Mouse (Mus musculus): ENCODE data around the gene C2. TPM values are rescaled to one million over a fixed set of nuclear protein-coding genes. Genes with fewer than 3 reads are reported as not detected.

Gene C2
- polyA plus RNA-seq, 1 experiment from 2014 or later: 1.4 TPM

DNA sequence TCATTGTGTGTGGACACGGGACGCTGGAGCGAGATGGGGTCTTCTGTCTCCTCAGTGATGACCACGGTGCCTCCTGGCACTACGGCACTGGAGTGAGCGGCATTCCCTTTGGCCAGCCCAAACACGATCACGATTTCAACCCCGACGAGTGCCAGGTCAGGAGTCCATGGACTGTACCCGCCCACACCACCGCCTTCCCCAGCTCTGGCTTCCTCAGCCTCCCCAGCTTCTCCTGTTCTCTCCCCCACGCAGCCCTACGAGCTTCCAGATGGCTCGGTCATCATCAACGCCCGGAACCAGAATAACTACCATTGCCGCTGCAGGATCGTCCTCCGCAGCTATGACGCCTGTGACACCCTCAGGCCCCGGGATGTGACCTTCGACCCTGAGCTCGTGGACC is 36.0 kb upstream of the C2 start:
- no peak overlapping the region for H3K4me2 ChIP-seq (ENCODE audit: low read length)
- H3K27me3 ChIP-seq (replicated peaks; ENCODE audit: control insufficient read depth, insufficient read depth, low read length): no peaks in the 10 kb centered on the region
- peak overlapping the region; percentile 30; the same call in 1 of the 2 replicates for H3K27ac ChIP-seq (ENCODE audit: low read depth, low read length)
- DNase-seq (ENCODE audit: low spot score) (no peak), ATAC-seq (no peak)
- H3K4me3 ChIP-seq (ENCODE audit: low read depth, low read length): no peak overlapping the region
- H3K9ac ChIP-seq (ENCODE audit: low read length): no peak overlapping the region
- peaks cover 7% of the 10 kb centered on the region; the same call in 1 of the 2 replicates for H3K4me1 ChIP-seq (ENCODE audit: control insufficient read depth, insufficient read depth, low read length)
- no peaks in the 10 kb centered on the region for H3K9me3 ChIP-seq (replicated peaks; ENCODE audit: control insufficient read depth, low read length)
- 80% methylated on average over 24 of the region's 24 CpGs for WGBS
- H3K36me3 ChIP-seq (ENCODE audit: control insufficient read depth, insufficient read depth, low read length): 0 out of 2 replicates have a peak, but pooled peaks cover 6% of the 10 kb centered on the region

GRCm38 (mm10) chr17:34932287-34932686 is 34.2 kb upstream of the C2 start:
- Histone ChIP-seq H3K27ac (ENCODE audit: low read depth, low read length) (no peak overlapping the region), H3K27me3 (replicated peaks; ENCODE audit: control insufficient read depth, insufficient read depth, low read length) (no peaks in the 10 kb centered on the region), H3K9ac (ENCODE audit: low read length) (peak overlapping the region; percentile 79), H3K4me1 (ENCODE audit: control insufficient read depth, insufficient read depth, low read length) (peaks cover 7% of the 10 kb centered on the region; the same call in 1 of the 2 replicates), H3K9me3 (replicated peaks; ENCODE audit: control insufficient read depth, low read length) (no peaks in the 10 kb centered on the region), H3K36me3 (ENCODE audit: control insufficient read depth, insufficient read depth, low read length) (0 out of 2 replicates have a peak, but pooled peaks cover 6% of the 10 kb centered on the region), H3K4me3 (ENCODE audit: low read depth, low read length) (peak overlapping the region; percentile 68), H3K4me2 (ENCODE audit: low read length) (peak overlapping the region; percentile 97)
- DNase-seq (ENCODE audit: low spot score) (no peak), ATAC-seq (no peak)
- 91% methylated on average over 8 of the region's 8 CpGs for WGBS

DNA sequence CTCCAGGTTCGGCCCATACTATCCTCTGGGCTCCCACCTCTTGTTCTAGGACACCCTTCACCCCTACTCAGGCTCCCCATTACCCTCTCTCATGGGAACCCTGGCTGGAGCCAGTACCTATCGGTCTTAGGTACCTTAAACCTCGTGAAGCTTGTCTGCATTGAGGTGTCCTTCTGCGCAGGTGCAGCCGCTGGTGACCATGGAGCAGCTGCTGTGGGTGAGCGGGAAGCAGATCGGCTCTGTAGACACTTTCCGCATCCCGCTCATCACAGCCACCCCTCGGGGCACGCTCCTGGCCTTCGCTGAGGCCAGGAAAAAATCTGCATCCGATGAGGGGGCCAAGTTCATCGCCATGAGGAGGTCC is 33.7 kb upstream of the C2 start:
- ATAC-seq (no peak), DNase-seq (ENCODE audit: low spot score) (no peak)
- Histone ChIP-seq H3K27ac (ENCODE audit: low read depth, low read length) (no peak overlapping the region), H3K4me2 (ENCODE audit: low read length) (peak overlapping the region; percentile 97), H3K4me1 (ENCODE audit: control insufficient read depth, insufficient read depth, low read length) (peaks cover 7% of the 10 kb centered on the region; the same call in 1 of the 2 replicates), H3K27me3 (replicated peaks; ENCODE audit: control insufficient read depth, insufficient read depth, low read length) (no peaks in the 10 kb centered on the region), H3K9me3 (replicated peaks; ENCODE audit: control insufficient read depth, low read length) (no peaks in the 10 kb centered on the region), H3K4me3 (ENCODE audit: low read depth, low read length) (peak overlapping the region; percentile 68), H3K9ac (ENCODE audit: low read length) (peak overlapping the region; percentile 79), H3K36me3 (ENCODE audit: control insufficient read depth, insufficient read depth, low read length) (0 out of 2 replicates have a peak, but pooled peaks cover 6% of the 10 kb centered on the region)
- WGBS: 23% methylated on average over 14 of the region's 14 CpGs

- Histone ChIP-seq H3K4me3 (ENCODE audit: low read depth, low read length) (peak within 1 kb of the TSS; percentile 68), H3K27ac (ENCODE audit: low read depth, low read length) (0 out of 2 replicates have a peak within 1 kb of the TSS, but pooled peaks have one; percentile 30), H3K27me3 (replicated peaks; ENCODE audit: control insufficient read depth, insufficient read depth, low read length) (no peaks in the 10 kb centered on the region), H3K9ac (ENCODE audit: low read length) (peak within 1 kb of the TSS; percentile 79), H3K4me1 (ENCODE audit: control insufficient read depth, insufficient read depth, low read length) (peaks cover 7% of the 10 kb centered on the region; the same call in 1 of the 2 replicates), H3K9me3 (replicated peaks; ENCODE audit: control insufficient read depth, low read length) (no peaks in the 10 kb centered on the region), H3K4me2 (ENCODE audit: low read length) (peak within 1 kb of the TSS; percentile 97), H3K36me3 (ENCODE audit: control insufficient read depth, insufficient read depth, low read length) (0 out of 2 replicates have a peak, but pooled peaks cover 6% of the 10 kb centered on the region)
- DNase-seq (ENCODE audit: low spot score) (peak; percentile 98), ATAC-seq (peak; percentile 97)
- under 1% methylated on average over 38 of the region's 38 CpGs for WGBS
Observed at GRCm38 (mm10) chr17:34931061-34931734, 33.1 kb upstream of the C2 start, which contains the start of gene Neu1. Gene Neu1 (plus strand): TSS chr17:34931253.

- peaks cover 7% of the 10 kb centered on the region; the same call in 1 of the 2 replicates for H3K4me1 ChIP-seq (ENCODE audit: control insufficient read depth, insufficient read depth, low read length)
- H3K4me2 ChIP-seq (ENCODE audit: low read length): no peak overlapping the region
- H3K9ac ChIP-seq (ENCODE audit: low read length): no peak overlapping the region
- no peaks in the 10 kb centered on the region for H3K9me3 ChIP-seq (replicated peaks; ENCODE audit: control insufficient read depth, low read length)
- H3K27me3 ChIP-seq (replicated peaks; ENCODE audit: control insufficient read depth, insufficient read depth, low read length): no peaks in the 10 kb centered on the region
- WGBS: 79% methylated on average over 4 of the region's 4 CpGs
- ATAC-seq (no peak), DNase-seq (ENCODE audit: low spot score) (no peak)
- H3K27ac ChIP-seq (ENCODE audit: low read depth, low read length): no peak overlapping the region
- no peak overlapping the region for H3K4me3 ChIP-seq (ENCODE audit: low read depth, low read length)
- H3K36me3 ChIP-seq (ENCODE audit: control insufficient read depth, insufficient read depth, low read length): no peaks in the 10 kb centered on the region
Observed at GRCm38 (mm10) chr17:34928841-34929240, 30.8 kb upstream of the C2 start.

DNA sequence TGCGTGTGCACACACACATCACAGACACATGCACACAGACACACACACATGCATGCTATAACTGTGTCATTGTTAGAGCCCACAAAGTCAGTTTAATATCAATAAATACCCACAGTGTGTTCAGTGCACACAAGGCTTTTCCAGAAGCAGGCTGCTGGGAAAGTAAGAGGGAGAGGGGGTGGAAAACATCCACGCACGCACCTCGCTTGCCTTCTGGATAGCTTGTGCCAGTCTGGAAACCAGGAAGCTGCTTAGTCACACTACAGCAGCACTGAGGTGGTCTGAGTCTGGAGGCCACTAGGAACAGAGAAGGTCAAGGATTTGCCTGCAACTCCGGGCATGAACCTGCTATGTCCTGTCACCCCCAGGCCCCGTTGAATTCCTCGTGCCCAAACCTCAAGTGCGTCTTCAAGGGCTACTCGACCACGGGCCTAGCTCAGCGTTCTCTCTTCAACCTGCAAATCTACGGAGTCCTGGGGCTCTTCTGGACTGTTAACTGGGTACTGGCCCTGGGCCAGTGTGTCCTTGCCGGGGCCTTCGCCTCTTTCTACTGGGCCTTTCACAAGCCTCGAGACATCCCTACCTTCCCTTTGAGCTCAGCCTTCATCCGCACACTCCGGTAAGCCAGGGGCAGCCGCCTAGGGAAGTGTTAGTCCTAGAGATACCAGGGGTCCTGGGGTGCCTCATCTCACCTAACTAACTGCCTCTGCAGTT is 29.4 kb upstream of the C2 start:
- H3K4me2 ChIP-seq (ENCODE audit: low read length): no peak overlapping the region
- no peak overlapping the region for H3K9ac ChIP-seq (ENCODE audit: low read length)
- peaks cover 7% of the 10 kb centered on the region; the same call in 1 of the 2 replicates for H3K4me1 ChIP-seq (ENCODE audit: control insufficient read depth, insufficient read depth, low read length)
- H3K4me3 ChIP-seq (ENCODE audit: low read depth, low read length): no peak overlapping the region
- ATAC-seq: no peak
- no peaks in the 10 kb centered on the region for H3K36me3 ChIP-seq (ENCODE audit: control insufficient read depth, insufficient read depth, low read length)
- no peak overlapping the region for H3K27ac ChIP-seq (ENCODE audit: low read depth, low read length)
- H3K27me3 ChIP-seq (replicated peaks; ENCODE audit: control insufficient read depth, insufficient read depth, low read length): no peaks in the 10 kb centered on the region
- no peaks in the 10 kb centered on the region for H3K9me3 ChIP-seq (replicated peaks; ENCODE audit: control insufficient read depth, low read length)
- DNase-seq (ENCODE audit: low spot score): no peak
- 85% methylated on average over 18 of the region's 18 CpGs for WGBS

DNA sequence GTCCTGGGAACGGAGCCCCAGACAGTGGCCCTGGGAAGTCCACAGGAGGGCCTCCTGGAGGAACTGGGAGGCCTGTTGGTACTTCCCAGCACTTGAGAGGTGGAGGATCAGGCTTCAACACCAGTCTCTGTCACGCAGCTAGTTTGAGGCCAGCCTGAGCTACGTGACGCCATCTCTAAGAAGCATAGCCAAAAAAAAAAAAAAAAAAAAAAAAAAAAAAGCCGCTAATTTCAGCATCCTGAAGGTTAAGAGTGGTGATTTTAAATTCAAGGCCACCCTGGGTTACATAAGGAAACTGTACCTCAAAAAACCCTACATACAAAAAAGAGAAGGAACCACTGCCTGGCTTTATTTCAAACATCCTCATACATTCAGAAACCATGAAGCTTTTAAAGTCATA is 26.2 kb upstream of the C2 start:
- Histone ChIP-seq H3K9ac (ENCODE audit: low read length) (no peak overlapping the region), H3K4me3 (ENCODE audit: low read depth, low read length) (no peak overlapping the region), H3K4me1 (ENCODE audit: control insufficient read depth, insufficient read depth, low read length) (no peaks in the 10 kb centered on the region), H3K36me3 (ENCODE audit: control insufficient read depth, insufficient read depth, low read length) (no peaks in the 10 kb centered on the region), H3K4me2 (ENCODE audit: low read length) (no peak overlapping the region), H3K27me3 (replicated peaks; ENCODE audit: control insufficient read depth, insufficient read depth, low read length) (no peaks in the 10 kb centered on the region), H3K9me3 (replicated peaks; ENCODE audit: control insufficient read depth, low read length) (no peaks in the 10 kb centered on the region), H3K27ac (ENCODE audit: low read depth, low read length) (no peak overlapping the region)
- DNase-seq (ENCODE audit: low spot score): no peak
- WGBS: 73% methylated on average over 5 of the region's 5 CpGs
- no peak for ATAC-seq

- no peak overlapping the region for H3K27ac ChIP-seq (ENCODE audit: low read depth, low read length)
- no peak for DNase-seq (ENCODE audit: low spot score)
- no peaks in the 10 kb centered on the region for H3K4me1 ChIP-seq (ENCODE audit: control insufficient read depth, insufficient read depth, low read length)
- WGBS: 54% methylated on average over 6 of the region's 6 CpGs
- H3K9ac ChIP-seq (ENCODE audit: low read length): no peak overlapping the region
- no peak overlapping the region for H3K4me2 ChIP-seq (ENCODE audit: low read length)
- H3K9me3 ChIP-seq (replicated peaks; ENCODE audit: control insufficient read depth, low read length): no peaks in the 10 kb centered on the region
- no peaks in the 10 kb centered on the region for H3K27me3 ChIP-seq (replicated peaks; ENCODE audit: control insufficient read depth, insufficient read depth, low read length)
- no peaks in the 10 kb centered on the region for H3K36me3 ChIP-seq (ENCODE audit: control insufficient read depth, insufficient read depth, low read length)
- ATAC-seq: no peak
- no peak overlapping the region for H3K4me3 ChIP-seq (ENCODE audit: low read depth, low read length)
Observed at GRCm38 (mm10) chr17:34922939-34923338, 24.9 kb upstream of the C2 start.

- WGBS: 77% methylated on average over 9 of the region's 9 CpGs
- ATAC-seq (no peak), DNase-seq (ENCODE audit: low spot score) (no peak)
- Histone ChIP-seq H3K36me3 (ENCODE audit: control insufficient read depth, insufficient read depth, low read length) (peaks cover 20% of the 10 kb centered on the region), H3K4me2 (ENCODE audit: low read length) (no peak overlapping the region), H3K9ac (ENCODE audit: low read length) (no peak overlapping the region), H3K4me1 (ENCODE audit: control insufficient read depth, insufficient read depth, low read length) (no peaks in the 10 kb centered on the region), H3K27me3 (replicated peaks; ENCODE audit: control insufficient read depth, insufficient read depth, low read length) (no peaks in the 10 kb centered on the region), H3K27ac (ENCODE audit: low read depth, low read length) (no peak overlapping the region), H3K4me3 (ENCODE audit: low read depth, low read length) (no peak overlapping the region), H3K9me3 (replicated peaks; ENCODE audit: control insufficient read depth, low read length) (no peaks in the 10 kb centered on the region)
Observed at GRCm38 (mm10) chr17:34917188-34917587, 19.1 kb upstream of the C2 start.

All from forebrain, embryonic 14.5 days (tissue).